Mouse (Mus musculus) left cerebral cortex, adult 11 months (tissue): ENCODE data around the gene Adam21.
"Not testable (repeated sequence)": the region's sequence is repeated elsewhere in the genome, so short reads cannot be mapped to it uniquely, and the experiment has no call there.

Experiments
- DNase-seq: peaks from one replicate; pipeline ENCODE4 v3.0.0; 2022; ENCODE audit warnings: low spot score

Adam21 gene

DNA sequence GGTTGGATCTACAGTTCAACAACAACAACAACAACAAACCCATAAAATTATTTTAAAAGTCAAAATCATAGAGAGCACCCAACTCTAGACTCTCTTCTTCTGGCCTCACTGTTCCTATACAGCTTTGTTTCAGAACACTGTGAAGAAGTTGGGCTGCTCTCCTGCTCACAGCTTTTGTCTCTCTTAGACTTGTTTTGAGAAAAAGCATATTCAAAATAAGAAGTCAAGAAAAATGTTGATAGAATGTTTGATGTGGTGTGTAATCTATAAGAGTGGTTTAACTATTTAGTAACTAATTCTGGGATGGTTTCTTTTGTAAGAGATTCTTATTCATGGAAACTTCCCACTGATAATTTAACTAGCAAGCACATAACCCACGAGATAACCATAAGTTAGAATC lies at the start of gene Adam21:
Adam21 (minus strand) TSS at position 101 of the 400 bp plus-strand sequence.
- no peak for DNase-seq

- DNase-seq = peak; percentile 37
Measured at GRCm38 (mm10) chr12:81616980-81617379, 48.7 kb upstream of the Adam21 start.

DNA sequence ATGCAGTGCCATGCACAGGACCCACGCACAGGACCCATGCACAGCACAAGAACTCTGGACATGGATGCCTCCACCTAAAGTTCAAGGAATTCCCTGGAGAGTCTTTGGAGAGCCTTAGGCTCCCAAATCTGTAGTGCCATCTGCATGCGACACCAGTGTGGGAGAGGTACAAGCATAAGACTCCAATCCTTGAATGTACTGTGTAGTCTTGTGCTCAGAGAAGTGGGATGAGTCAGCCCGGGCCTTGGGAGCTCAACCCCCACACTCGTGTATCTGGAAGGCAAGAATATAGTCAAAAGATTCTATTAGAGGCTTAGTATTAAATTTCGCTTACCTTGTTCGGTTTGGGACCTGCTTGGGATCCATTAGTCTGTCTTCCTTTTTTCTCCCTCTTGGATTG lies 47.5 kb upstream of the Adam21 start:
- peak; percentile 19 for DNase-seq

GRCm38 (mm10) chr12:81609445-81609844 lies 41.2 kb upstream of the Adam21 start:
- DNase-seq = no peak

- no peak for DNase-seq
Measured at GRCm38 (mm10) chr12:81604995-81605784, 36.9 kb upstream of the Adam21 start.

DNA sequence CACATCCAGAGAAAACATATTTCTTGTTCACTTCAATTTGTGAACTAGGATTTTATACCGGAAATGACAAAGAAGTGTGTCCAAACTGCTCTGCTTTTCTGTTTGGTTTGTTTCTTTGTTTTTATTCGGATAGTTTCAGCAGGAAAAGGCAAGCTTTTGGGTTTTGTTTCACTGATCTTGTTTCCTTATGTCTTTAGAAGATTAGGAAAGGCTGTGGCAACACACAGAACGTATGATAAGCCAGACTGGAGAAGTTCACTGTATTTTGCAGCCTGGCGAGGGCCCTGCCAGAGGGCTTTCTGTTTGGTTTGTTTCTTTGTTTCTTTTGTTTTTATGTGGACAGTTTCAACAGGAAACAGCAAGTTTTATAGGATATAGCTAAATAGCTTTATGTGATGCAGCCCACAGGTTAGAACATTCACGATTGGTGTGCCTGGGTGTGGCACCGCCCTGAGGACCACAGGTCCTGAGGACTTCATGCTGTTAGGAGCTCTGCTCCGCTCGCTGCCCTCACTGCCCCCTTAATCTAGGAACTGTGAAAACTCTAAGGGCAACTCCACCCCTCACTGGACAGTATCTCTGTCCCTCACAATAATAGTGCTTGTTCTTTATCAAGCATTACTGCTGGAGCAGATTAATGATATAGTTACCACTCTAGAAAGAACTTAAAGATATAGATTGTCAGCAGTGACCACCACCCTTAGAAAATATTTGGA lies 28.4 kb upstream of the Adam21 start:
- no peak for DNase-seq

DNA sequence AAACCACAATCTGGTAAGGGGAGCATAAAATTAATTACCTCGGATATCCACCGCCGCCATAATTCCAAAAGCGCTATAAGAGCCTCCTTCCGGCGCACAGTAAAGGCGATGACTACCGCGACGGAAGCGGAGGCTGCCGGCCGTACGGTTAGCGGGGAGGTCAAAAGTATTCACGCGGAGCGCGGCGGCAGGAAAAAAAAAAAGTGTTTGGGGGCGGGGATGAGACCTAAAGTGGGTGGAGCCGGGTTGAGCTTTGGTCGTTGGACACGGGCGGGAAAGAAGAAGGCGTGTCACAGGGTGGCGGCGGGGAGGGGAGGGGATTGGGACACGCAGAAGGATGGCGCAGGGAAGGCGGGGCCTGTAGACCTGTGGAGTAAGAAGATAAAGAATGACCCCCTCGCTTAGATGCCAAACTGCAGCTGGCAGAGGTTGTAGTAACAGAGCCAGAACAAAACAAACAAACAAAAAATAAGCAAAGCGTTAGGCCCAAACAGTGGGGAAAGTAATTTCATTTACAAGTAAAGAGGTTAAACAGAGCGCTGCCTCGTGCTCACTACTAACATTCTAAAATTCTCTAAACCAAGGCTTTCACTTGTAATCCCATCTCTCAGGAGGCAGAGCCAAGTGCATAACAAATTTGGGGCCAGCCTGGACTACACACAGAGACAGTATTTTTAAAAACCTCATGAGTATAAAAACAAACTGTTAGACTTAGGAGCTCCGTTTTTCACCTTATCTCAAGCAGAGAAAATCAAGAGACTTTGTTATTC lies 26.8 kb upstream of the Adam21 start, which contains the start of gene Med6:
Med6 (minus strand) TSS at position 107 of the 770 bp plus-strand sequence.
- DNase-seq = peak; percentile 87

- DNase-seq = no peak
Measured at GRCm38 (mm10) chr12:81567931-81568330, 343 bp downstream of the Adam21 start.

GRCm38 (mm10) chr12:81564173-81564572 lies 4.1 kb downstream of the Adam21 start:
- no peak for DNase-seq

- DNase-seq = no peak
Measured at GRCm38 (mm10) chr12:81549286-81549685, 19.0 kb downstream of the Adam21 start.

DNA sequence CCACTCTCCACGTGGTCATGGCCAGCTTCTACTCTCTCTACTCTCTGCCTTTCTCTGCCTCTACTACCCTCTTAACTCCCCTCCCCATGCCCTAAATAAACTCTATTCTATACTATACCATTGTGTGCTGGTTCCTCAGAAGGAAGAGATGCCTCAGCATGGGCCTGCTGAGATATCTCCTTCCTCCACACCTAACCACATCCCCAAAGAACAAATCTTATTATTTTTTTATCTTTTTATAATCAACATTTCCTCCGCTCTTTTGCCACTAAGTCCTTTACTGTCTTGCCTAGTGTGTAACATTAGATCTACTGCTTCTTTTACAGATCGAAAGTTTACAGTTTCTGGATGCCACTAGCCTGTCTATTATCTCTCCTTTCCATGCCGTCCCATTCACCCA lies 21.1 kb downstream of the Adam21 start:
- DNase-seq = no peak

- no peak for DNase-seq
Measured at GRCm38 (mm10) chr12:81533029-81533419, 35.2 kb downstream of the Adam21 start.

DNA sequence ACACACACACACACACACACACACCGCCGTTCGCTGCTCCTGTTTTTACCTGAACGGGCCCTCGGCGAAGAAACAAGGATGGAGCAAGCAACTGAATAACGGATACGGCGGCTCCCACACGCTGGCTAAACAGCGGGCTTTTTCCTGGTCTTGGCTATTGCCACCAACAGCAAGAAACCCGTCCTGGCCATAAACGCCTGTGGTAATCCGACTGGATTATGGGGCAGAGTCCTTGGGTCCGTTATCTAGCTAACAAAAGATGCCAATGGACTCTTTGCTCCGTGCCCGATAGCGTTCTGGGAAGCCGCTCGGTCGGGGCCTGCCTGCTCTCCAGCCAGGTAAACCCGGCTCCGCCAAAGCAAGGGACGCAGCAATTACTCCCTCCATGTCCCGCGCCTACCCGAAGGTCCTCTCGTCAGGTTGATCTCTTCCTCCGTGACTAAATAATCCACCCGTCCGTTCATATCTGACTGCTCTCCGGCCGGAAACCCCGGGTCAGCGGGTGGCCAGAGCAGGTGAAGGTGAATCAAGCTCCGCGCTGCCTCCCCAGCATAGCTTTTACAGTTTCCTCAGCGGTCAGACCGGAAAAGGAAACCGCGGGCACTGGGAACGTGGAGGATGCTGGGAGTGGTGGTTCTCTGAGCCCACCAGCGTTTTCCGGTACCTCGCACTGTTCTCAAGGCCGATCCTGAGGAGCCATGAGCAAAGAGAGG lies 35.8 kb downstream of the Adam21 start, which contains the start of the genes Gm20498 and Synj2bp:
Gm20498 (minus strand) TSS at position 590 of the 713 bp plus-strand sequence.
Synj2bp (minus strand) TSS at position 596 of the 713 bp plus-strand sequence.
- DNase-seq = peak; percentile 74

DNA sequence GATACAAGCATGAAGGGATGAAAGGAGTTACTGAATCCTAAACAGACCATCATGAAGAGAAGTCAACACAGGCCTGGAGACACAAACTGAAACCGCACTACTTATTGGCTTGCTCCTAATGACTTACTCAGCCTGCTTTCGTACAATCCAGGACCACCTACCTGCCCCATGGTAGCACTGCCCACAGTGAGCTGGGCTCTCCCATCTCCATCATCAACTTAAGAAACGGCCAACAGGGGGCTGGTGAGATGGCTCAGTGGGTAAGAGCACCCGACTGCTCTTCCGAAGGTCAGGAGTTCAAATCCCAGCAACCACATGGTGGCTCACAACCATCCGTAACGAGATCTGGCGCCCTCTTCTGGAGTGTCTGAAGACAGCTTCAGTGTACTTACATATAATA lies 37.7 kb downstream of the Adam21 start:
- DNase-seq = not testable (repeated sequence)
